Mouse (Mus musculus) lung, postnatal 14 days (tissue): ENCODE measurements around the gene Bcas3.

Experiments used
- DNase-seq: peaks from one replicate; pipeline ENCODE4 v3.0.0; 2021

Gene Bcas3

GRCm38 (mm10) chr11:85835001-85835752, 482.2 kb downstream of the Bcas3 start:
- DNase-seq, result no peak

GRCm38 (mm10) chr11:85835753-85836522, 483.0 kb downstream of the Bcas3 start:
- DNase-seq, result no peak

- DNase-seq, result no peak
Measured at GRCm38 (mm10) chr11:85836523-85837290, 483.7 kb downstream of the Bcas3 start.

- no peak for DNase-seq
Measured at GRCm38 (mm10) chr11:85837291-85837647, 484.3 kb downstream of the Bcas3 start.

DNA sequence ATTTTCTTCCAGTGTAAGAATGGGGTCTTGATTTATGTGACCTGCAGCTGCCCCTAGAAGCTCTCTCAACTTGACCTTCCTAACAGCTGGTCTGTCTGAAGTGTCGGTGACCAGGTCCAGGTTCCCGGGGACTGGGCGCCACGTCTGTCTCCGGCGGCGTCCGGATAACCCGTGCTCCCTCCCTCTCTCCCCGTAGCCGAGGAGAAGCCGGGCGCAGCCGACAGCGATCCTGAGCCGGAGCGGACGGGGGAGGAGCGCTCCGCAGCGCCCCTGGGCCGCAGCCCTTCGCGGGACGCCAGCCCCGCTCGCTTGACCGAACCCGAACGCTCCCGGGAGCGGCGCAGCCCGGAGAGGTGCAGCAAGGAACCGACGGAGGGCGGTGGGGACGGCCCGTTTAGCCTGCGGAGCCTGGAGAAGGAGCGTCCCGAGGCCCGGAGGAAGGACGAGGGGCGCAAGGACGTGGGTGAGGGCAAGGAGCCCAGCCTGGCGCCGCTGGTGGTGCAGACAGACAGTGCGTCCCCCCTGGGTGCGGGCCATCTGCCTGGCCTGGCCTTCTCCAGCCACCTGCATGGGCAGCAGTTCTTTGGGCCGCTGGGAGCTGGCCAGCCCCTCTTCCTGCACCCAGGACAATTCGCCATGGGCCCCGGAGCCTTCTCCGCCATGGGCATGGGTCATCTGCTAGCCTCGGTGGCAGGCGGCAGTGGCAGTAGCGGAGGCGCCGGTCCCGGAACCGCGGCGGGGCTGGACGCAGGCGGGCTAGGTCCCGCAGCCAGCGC, 484.9 kb downstream of the Bcas3 start:
- DNase-seq, result no peak

DNA sequence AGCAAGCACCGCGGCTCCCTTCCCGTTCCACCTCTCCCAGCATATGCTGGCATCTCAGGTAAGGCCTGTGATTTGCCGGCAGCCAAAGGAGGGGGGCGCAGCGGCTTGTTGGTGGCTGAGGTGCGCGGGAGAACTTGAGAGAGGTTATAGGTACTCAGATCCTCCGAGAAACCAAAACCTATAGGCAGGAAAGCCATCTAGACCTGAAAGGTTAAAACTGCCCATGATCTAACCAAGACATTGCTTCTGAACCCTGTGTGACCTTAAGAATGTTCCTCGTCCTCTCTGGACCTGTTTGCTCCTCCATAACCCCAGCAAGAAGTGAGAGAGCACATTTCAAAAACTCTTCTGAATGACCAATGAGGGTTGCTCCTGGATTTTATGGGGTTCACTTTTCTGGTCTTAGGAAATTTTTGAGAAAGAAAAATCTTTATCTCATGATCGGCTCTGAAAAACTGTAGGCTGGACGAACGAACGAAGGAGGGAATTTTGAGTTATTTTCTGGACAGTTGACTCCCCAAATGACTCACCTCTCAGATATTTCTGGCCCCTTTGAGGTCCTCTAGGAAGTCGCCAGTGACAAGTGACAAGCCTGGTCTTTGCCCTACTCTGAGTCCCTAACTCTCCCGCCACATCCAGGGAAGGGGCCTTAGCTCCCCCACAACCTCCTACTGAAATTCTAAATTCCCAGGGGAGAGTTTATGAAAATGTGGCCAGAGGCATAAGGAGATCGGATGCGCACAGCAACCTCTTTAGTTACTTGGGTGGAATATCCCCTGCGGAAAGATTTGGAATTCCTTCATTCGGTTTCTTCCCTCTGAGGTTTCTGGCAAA, 485.7 kb downstream of the Bcas3 start:
- DNase-seq, result no peak

DNA sequence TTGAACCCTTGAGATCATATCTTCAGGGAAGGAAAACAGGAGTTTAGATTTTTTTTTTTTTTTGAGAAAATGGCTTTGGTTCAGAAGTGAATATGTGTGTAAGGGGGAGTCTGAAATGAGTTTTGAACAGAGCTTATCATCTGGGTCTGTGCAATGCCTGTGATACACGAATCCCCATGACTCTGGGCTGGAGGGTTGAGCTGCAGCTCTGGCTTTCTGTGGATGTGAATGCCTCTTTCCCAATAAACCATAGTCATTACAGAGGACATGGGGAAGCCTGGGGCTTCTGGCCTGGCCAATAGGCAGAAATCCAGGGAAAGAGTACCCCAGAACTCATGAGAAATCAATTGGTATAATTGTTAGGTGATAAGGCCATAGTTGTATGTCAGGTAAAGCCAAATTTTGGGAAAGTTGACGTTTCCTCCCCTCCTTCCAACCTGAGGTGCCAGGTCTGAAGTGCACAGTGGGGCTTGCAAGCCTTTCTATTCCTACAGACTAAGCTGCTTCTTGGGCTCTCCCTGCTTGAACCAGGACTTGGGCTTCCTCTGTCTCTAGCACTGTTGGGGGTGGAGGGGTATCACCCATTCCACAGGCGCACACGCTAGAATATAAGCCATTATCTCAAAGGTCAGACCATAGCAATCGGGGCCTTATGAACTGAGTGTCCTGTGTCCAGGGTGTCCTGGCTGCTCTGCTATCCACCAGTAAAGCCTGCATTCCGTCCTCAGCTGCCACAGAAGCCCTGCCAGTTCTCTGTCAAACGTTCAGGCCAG, 486.5 kb downstream of the Bcas3 start:
- DNase-seq, result no peak

DNA sequence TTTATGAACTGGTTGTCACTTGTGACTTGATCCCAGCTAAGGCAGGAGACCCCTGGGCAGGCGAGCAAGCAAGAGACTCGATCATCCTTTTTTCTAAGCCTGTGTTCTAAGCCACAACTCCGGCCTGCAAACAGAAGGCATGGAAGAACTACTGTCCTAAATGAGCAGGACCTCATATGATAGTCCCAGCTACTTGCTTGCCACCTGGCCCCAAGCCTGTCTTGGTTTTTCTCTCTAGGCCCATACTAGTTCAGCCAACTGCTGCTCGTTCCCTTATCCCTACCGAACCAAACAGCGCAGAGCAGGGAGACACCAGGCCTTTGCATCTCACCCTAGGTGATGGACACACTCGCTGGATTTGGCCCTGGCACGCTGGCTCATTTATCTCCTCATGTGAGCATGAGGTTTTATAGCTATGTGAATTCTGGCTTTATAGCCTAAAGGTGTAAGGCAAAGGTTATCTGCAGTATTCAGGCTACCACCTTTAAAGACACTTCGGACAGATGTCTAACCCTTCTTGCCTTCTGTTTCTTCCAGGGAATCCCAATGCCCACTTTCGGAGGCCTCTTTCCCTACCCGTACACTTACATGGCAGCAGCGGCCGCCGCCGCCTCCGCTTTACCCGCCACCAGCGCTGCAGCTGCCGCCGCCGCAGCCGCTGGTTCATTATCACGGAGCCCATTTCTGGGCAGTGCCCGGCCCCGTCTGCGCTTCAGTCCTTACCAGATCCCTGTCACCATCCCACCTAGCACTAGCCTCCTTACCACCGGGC, 487.2 kb downstream of the Bcas3 start:
- no peak for DNase-seq

DNA sequence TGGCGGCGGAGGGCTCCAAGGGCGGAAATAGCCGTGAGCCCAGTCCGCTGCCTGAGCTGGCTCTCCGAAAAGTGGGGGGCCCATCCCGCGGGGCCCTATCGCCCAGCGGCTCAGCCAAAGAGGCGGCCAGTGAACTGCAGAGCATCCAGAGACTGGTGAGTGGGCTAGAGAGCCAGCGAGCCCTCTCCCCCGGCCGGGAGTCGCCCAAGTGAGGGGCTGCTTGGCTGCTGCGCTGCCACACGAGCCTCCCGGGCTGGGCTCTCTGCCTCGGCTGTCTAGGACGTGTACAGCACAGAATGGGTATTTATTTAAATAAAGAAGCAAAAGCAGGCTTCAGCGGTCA, 487.8 kb downstream of the Bcas3 start:
- no peak for DNase-seq

DNA sequence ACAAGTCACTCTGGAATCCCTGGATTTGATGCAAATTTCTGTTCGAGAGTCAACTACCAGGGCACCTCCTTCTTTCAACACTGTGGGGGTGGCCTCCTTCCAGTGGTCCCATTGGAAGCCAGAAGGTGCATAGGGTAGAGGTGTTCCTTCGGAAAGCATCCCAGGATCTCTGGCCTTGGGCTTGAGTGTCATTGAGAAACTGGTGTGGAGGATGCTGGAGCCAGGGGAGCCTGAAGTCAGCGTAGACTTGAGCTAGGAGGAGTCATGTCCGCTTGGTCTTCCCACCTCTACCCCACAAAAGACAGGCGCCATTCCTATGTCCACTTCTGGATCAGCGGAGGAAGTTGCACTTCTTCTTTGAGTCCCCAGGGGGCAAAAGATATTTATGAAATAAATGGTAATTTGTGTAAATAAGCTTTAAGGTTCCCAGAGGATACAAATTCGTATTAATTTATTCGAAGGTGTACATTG, 488.3 kb downstream of the Bcas3 start:
- DNase-seq, result no peak

DNA sequence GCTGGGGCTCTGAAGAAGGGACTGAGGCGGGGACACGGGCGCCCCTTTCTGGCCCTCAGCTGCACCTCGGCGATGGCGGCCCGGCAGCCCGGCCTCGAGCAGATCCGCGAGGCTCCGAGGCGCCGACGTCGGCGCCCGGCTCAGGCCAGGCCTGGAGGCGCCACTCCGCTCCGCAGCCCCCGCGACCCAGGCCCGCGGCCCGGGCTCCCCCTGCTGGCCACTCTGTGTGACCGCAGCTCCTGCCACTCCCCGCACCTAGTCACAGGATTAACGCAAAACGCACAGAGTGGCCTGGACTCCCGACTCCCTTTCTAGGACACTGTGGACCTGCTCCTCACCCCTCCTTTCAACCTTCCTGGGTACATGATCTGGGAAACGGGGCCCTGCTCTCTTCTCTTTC, 489.0 kb downstream of the Bcas3 start:
- DNase-seq, result peak; percentile 78

GRCm38 (mm10) chr11:85842596-85843346, 489.8 kb downstream of the Bcas3 start:
- DNase-seq, result no peak

GRCm38 (mm10) chr11:85843347-85843692, 490.4 kb downstream of the Bcas3 start:
- peak; percentile 87 for DNase-seq

DNA sequence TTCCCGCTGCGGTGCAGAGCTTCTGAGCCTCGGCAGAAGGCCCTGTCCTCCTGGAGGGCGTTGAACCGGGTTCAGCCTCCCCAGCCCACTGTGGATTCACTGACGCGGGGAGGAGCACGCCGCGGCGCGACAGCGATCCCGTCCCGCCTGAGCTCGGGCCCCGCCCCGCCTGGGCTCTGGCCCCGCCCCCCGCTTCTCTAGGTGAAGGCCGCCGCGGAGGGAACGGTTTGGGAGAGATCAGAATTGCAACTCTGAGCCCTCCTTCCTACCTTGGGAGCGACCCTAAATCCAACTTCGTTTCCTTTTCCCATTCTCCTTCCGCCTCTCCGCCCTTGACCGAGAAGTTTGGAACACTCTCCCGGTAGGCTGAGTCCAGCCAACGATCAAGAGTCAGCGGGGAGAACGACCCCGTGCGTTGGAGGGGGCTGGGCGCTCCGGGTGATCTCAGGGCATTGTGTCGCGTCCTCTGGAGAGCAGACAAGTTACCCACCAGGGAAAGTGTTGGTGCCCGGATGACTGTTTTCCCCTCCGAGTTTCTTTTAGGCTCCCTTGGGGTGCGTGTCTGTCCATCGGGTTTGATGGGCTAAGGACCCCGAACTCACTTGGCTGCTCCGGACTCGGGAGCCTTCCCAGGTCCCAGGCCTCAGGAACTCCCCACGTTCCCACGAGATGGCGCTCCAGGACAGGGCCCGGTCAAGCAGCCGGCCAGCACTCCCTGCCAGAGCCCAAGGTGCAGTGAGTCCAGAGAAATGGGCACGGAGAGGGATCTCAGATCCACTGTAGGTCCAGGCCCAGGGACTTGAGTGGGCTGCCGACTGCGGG, 491.4 kb downstream of the Bcas3 start:
- peak; percentile 95 for DNase-seq

- DNase-seq, result no peak
Measured at GRCm38 (mm10) chr11:85844971-85845370, 492.0 kb downstream of the Bcas3 start.

- DNase-seq, result peak; percentile 80
Measured at GRCm38 (mm10) chr11:85845921-85846320, 493.0 kb downstream of the Bcas3 start.

- peak; percentile 80 for DNase-seq
Measured at GRCm38 (mm10) chr11:85846509-85846908, 493.5 kb downstream of the Bcas3 start.

GRCm38 (mm10) chr11:85849037-85849436, 496.1 kb downstream of the Bcas3 start:
- peak; percentile 75 for DNase-seq

GRCm38 (mm10) chr11:85850233-85850632, 497.3 kb downstream of the Bcas3 start, which contains the start of gene Gm11444:
TSS of gene Gm11444 (minus strand) at chr11:85850333.
- no peak for DNase-seq
